Mouse (Mus musculus) thymus, postnatal 25 days (tissue): Measurements from ENCODE around the gene Xcl1.
A peak's percentile ranks its signal among the peaks of the same experiment; 100 is the strongest.

Experiments
- DNase-seq: peaks from one replicate; pipeline ENCODE4 v3.0.0; 2022

Xcl1 gene

GRCm38 (mm10) chr1:164900696-164901095 is 34.6 kb downstream of the Xcl1 start:
- DNase-seq = no peak

- no peak for DNase-seq
These were observed 35.1 kb downstream of the Xcl1 start for GRCm38 (mm10) chr1:164900226-164900625.

GRCm38 (mm10) chr1:164899506-164899905 is 35.8 kb downstream of the Xcl1 start:
- no peak for DNase-seq

GRCm38 (mm10) chr1:164898846-164899351 is 36.4 kb downstream of the Xcl1 start:
- peak; percentile 83 for DNase-seq

- no peak for DNase-seq
These were observed 38.0 kb downstream of the Xcl1 start for GRCm38 (mm10) chr1:164897163-164897817.

- no peak for DNase-seq
These were observed 38.8 kb downstream of the Xcl1 start for GRCm38 (mm10) chr1:164896211-164897145.

GRCm38 (mm10) chr1:164895806-164896205 is 39.5 kb downstream of the Xcl1 start:
- DNase-seq = no peak

- DNase-seq = no peak
These were observed 45.0 kb downstream of the Xcl1 start for GRCm38 (mm10) chr1:164890366-164890765.

- no peak for DNase-seq
These were observed 46.8 kb downstream of the Xcl1 start for GRCm38 (mm10) chr1:164888563-164888962.

- no peak for DNase-seq
These were observed 47.6 kb downstream of the Xcl1 start for GRCm38 (mm10) chr1:164887775-164888174.

- no peak for DNase-seq
These were observed 53.4 kb downstream of the Xcl1 start for GRCm38 (mm10) chr1:164881891-164882290.
